Mouse (Mus musculus) c-Kit-positive CD71-negative TER-119-negative erythroid progenitor cells, embryonic 14.5 days (primary cell): ENCODE results near the gene Itpk1.
A peak's percentile ranks its signal among the peaks of the same experiment; 100 is the strongest.

Experiments
- DNase-seq: peaks from one replicate; pipeline ENCODE4 v3.0.0-alpha.2; 2013; ENCODE audit warnings: low read depth

The Itpk1 gene

DNA sequence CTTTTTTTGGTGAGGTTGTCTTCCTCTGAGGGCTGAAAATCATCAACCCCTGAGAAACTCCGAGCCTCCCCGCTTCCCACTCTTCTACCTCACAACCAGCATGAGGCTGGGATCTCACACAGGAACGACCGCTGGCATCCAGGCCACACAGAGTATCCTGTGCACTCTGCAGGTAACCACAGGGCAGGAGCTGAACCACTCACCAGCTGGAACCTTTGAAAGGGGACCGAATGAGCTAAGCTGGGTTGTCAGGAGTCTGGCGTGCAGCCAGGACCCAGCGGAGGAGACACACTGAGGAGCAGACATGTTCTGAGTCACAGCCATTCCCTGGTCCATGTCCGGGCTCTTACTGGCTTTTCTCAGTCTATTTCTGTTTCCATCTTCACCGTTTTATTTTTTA, 111.0 kb downstream of the Itpk1 start:
- no peak for DNase-seq

DNA sequence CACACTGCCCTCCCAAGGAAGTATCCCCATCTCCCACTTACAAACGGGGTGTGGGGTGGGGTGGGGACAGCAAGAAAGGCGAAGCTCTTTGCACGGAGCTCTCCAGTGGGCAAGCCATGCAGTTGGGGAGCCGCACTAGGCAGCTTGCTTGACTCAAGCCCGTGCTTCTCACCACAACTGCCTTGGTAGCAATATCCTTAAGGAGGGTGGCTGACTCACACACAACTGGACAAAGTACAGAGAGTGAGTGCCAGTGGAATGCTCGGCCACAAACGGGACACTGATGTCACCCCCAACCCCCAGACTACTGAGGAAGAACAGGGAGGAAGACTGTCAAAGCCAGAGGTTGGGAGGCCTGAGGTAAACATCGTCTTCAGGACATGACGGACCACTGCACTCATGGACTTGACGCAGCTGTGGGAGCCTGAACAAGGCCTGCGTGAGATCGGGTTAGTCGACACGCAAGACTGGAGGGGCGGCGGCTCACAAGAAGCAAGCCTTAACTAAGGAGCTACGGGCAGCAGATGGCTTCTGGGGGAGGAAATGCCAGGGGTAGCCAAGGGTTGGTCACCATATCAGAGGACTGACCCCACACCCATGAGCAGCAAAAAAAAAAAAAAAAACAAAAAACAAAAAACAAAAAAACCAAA, 113.9 kb downstream of the Itpk1 start:
- DNase-seq: no peak

DNA sequence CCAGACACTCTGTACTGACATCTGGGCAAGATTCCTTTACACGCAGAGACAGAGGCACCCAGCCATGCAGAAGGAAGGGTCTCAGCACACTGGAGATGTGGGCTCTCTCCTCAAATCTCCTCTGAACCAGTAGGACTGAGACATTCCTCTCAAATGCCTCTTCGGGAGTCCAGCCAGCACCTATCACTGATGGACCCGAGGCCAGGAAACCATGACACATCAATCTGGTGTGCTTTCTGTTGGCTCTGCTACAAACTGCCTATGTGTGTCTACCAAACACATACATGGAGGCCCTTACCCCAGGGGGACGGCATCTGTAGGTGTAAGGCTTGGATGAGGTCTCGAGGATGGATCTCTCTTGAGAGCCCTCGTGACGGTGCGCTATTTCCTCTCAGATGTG, 117.6 kb downstream of the Itpk1 start:
- DNase-seq: no peak

DNA sequence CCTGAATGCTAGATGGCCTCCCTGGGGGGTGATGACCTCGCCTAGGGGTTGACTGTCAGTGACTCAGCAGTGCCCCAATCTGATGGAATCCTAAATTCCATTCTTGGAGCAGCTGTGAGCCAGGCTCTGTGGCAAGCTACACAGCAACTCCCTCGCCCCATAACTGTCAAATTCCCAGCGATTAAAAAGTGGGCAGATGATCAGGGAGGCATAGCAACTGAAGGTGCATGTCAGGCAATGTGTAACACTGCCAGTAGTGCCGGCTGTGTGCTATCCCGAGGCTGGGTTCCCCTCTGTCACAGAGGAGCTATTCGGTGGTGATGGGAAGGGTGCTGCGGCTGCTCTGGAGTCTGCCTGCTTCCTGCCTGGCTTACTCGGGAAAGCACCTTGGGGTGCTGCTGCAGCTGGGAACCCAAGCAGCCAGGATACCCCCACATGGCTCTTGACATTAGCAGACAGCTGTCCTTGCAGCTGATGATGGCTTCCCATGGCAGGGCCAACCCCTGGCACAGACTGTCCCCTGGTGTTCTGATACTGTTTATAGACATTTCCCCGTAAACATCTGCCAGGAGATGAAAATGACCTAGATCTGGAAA, 118.3 kb downstream of the Itpk1 start:
- DNase-seq: no peak

DNA sequence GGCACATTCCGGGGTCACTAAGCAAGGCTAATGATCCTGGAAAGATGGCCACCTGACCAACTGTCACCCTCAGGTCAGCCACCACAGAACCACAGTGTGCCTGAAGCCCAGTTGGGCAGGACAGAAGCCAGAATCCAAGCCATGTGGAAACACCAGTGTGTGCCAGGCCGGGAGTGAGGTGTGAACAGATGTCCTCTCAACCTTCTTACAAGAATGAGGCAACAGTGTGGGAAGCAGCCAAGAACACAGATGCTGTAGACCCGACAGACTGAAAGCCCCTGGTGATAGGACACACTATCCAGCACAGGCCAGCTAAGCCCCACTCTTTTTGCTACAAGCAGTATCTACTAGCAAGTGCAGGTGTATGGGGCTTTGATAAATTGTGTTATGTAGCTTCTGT, 119.3 kb downstream of the Itpk1 start:
- DNase-seq: no peak

DNA sequence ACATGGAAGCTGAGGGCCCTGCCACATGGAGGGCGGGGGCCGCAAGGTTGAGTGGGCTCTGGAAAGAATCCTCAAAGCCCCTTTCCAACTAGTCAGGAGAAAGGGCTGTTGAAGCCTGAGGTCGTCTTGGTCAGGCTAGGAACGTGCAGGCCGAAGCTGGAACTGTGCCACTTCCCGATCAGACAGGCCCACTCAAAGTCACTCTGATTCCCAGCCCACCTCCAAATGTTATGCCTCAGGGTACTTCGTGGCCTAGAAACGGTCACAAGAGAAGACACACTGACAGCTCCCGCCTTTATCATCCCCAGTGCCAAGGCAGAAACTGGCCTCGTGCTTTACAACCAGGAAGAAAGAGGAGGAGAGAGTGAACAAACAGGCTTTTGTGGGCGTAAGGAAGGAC, 122.3 kb downstream of the Itpk1 start:
- no peak for DNase-seq

DNA sequence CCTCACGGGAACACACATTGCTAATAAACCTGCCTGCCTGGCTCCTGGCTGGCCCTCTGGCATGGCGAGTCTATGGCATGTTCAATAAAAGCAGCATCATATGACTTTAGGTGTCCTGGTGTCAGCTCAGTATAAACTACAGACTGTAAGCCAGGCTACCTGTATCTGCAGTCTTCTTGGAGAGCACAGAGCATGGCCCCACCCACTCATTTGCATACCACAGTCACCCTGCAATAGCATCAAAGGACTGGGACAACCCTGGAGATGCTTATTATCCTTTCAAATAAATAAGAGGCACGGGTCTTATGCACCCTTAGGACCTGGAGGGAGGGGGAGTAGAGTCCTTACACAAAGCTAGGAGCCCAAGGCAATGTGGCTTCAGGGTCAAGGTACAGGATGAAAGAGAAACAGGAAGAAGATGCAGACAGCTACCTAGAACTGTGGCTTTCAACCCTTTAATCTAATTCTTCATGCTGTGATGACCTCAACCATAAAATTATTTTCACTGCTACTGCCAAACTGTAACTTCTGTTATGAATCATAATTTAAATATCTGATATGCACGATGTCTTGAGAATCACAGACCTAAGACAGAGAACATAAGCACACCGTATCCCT, 123.0 kb downstream of the Itpk1 start:
- no peak for DNase-seq

DNA sequence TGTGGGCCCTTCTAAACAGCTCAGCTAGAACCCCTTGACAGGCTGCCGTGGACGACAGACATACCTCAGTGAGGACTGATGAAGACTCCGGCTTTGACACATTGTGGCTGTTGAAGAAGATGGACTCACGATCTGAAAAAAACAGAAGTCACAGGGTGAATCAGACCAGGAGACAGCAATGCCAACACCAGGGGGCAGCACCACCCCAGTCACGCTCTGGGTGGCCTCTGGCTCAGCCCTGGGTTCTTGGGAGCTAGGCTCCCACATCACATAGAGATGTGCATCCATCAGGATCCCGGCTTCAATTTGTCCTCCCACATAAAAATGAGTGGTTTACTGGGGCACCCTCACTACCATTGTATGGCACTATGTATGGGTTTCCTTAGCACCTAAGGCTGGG, 125.7 kb downstream of the Itpk1 start:
- peak; percentile 54 for DNase-seq

DNA sequence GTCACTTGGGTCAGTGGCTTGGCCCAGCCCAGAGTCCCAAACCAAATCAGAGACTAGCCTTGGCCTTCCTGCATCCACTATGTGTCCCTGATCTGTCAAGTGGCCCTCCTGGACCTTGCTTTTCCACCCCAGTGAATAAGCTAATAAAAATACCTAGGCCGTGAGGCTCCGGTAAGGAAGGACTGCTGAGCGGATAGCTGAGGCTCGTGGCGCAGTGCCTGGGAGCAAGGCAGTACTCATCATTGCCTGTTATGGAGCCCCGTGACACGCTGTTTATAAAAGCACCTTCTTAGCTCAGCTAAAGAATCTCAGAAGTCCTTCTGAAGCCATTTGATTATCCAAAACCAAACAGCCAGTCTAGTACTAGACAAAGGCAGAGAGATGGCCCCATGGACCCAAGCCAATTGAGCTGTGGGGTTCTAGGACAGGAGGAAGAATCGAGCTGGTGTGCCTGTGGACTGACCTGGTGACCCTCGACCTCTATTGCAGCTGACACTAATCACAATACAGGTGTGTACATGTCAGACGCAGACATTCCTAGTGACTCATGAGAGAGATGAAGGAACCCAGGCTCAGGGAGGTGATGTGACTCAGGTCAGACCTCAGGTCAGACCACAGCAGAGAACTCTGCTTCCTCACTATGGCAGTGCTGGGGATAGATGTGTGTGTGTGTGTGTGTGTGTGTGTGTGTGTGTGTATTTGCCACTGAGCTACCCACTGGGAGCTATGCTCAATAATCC, 127.9 kb downstream of the Itpk1 start:
- DNase-seq: no peak

DNA sequence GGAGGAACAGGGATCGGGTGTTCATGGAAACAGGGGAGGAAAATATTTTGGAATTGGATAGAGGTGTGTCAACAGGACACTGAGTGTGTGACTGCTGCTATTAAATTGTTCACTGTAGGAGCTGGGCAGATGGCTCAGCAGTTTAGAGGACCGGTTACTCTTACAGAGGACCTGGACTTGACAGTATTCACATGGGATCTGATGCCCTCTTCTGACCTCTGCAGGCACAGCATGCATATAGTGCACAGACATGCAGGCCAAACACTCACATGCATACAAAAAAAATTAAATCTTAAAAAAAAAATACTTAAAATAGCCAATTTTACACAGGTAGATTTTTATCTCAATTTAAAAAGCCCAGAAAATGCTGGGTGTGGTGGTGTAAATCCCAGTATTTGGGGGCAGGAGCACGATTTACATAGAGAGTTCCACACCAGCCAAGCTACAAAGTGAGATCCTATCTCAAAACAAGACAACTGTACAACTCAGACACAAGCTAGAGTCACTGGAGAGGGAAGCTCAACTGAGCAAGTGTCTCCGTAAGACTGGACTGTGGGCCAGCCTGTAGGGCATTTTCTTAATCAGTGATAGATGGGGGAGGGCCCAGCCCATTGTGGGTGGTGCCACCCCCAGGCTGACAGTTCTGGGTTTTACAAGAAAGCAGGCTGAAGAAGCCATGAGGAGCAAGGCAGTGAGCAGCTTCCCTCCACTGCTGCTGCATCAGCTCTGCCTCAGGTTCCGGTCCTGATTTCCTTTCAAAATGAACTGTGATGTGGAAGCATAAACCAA, 129.0 kb downstream of the Itpk1 start:
- DNase-seq: no peak

DNA sequence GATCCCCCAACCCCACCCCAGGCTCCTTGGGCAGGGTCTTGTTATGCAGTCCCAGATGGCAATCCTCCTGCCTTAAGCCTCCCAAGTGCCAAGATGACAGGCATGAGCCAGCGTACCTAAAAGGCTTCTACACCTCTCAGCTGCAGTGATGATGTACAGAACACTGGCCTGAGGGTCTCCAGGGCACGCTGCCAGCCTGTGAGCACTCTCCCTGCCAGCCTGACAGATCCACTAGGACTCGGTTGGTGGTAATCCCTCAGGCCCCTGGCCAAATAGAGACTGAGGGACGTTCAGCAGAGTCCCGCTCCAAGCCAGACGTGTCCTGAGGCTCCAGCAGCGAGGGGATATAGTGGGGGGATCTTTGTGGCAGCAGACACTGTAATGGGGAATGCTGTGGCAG, 131.7 kb downstream of the Itpk1 start:
- DNase-seq: no peak

DNA sequence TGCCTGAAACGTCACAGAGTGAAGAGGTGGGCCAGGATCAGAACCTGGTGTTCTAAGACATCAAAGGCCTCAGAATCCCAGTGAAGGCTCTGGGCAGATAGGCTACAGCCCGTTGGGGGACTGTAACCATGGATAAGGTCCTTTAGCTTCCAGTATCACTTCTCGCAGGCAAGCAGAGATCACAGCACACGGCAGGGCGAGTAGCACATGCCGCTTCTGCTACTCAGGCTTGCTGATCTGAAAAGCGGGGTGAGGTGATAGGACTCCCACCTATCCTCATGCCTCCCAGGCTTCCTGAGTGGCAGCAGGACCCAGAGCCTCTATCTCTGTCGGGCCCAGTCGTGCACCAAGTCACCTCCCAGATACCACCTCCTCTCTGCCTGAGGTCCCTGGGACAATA, 133.1 kb downstream of the Itpk1 start:
- no peak for DNase-seq

DNA sequence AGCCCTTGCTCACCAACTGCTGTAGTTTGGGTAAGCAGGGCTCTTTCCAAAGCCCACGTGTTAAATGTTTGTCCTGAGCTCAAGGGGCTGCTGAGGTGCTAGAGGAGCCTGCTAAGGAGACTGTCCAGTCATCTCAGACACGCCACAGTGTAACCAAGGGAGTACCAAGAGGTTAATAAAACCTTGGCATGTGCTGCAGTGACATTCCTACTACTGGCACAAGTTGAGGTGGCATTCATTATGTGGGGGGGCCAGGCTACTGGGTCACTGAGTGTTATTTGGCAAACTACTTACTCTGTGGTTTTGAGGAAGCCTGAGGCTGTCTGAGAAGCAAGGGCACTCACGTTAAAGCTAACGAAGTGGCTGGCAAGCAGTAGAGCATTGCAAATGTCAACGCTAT, 134.0 kb downstream of the Itpk1 start:
- no peak for DNase-seq

DNA sequence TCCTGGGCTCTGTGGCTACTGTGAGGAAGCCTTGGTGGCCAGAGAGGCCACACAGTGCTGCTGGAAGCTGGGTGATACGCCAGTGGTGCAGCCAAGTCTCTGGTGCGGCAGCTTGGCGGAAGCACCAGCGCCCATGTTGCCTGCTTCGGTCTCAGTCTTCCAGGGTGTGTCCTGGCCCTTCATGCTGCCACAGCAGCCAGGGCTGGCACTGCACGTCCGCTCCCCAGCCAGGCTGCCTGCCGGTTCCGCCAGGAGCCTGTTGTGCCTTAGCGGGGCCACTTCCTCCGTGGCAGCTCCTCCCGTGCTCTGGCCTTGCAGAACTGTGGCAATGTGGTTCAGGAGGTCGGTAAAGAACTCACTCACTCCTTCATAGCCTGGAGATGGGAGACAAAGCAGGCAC, 134.6 kb downstream of the Itpk1 start:
- no peak for DNase-seq

DNA sequence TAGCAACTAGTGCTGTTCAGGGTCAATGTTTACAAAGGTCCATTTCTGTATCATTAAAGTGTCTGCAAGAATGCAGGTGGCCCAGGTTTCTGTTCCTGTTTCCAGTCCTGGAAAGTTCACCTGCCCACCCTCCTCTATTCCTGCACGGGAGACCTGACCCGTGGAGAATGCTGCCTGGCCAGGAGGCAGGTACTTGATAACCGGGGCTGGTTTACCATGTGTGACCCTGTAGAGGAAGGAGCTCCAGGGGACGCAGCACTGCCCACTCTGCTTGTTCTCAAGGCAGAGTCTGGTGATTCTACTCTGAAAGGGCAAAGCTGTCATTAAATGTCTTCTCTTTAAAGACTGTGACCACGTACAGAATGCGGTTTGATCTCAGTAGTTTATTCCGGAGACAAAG, 136.5 kb downstream of the Itpk1 start:
- DNase-seq: no peak

DNA sequence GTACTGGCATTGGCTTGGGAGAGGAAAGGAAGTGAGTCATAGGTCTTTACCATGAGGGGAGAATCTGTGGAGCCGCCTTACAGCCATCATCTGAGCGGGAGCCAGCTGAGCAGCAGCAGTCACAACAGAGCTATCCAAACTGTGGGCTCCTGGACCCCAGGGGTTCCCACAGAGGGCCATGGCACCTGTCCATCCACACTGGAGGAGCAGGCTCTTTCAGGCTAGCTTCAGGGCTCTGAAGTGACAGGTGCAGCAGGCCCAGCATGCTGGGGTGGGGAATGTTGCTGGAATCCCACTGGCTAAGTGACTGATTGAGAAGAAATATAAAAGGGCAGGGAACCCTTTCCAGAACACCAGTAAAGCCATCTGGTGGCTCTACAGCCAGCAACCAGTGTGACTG, 137.8 kb downstream of the Itpk1 start:
- no peak for DNase-seq

DNA sequence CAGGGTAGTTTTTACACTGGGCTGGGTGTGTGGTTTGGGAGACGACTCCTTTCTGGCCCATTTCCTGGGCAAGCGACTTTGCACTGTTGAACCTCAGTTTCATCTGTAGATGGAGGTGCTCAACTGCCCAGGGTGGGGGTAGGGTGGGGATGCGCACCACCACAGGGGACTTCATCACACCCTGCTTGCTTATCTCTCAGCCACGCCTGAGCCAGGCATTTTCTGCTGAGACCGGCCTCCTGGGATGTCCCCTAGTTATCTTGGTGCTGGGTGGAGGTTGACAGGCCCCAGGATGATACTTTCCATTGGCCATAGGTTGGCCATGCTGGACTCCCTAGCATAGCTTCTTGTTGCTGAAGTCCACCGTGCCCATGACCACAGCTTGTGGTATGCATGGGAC, 139.6 kb downstream of the Itpk1 start:
- DNase-seq: no peak

DNA sequence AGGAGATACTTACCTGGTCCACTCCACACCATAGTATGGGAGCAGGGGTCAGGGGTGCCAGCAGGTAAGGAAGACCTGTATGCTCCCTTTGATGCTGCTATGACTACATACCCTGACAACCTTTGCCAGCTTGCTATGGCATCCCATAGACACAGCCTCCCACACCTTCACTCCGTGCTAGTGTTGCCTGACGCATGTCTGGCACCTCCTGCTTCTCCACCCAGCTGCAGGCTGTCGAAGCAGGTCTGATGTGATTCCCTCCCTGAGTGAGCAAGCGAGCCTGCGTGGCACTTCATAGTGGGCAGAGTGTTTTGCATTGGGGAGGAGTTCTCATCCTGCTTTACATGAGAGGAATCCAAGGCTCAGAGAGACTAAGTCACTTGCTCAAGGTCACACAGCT, 147.4 kb downstream of the Itpk1 start:
- no peak for DNase-seq

DNA sequence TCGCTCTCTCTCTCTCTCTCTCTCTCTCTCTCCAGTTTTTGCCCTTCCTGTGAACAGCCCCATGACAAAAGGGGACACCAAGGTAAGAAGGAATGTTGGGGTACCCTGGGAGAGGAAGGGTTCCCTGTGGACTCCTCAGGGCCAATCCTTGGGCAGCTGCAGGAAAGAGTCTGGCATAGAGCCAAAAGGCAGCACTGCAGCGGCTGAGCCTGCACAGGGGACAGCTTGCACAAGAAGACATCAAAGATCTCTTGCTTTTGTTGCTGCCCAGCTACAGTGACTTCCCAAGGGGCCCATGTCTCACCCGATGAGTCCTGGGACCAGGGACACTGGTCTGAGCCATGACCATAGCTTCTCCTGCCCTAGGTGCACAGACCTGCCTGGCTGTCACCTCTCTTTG, 148.9 kb downstream of the Itpk1 start:
- no peak for DNase-seq

DNA sequence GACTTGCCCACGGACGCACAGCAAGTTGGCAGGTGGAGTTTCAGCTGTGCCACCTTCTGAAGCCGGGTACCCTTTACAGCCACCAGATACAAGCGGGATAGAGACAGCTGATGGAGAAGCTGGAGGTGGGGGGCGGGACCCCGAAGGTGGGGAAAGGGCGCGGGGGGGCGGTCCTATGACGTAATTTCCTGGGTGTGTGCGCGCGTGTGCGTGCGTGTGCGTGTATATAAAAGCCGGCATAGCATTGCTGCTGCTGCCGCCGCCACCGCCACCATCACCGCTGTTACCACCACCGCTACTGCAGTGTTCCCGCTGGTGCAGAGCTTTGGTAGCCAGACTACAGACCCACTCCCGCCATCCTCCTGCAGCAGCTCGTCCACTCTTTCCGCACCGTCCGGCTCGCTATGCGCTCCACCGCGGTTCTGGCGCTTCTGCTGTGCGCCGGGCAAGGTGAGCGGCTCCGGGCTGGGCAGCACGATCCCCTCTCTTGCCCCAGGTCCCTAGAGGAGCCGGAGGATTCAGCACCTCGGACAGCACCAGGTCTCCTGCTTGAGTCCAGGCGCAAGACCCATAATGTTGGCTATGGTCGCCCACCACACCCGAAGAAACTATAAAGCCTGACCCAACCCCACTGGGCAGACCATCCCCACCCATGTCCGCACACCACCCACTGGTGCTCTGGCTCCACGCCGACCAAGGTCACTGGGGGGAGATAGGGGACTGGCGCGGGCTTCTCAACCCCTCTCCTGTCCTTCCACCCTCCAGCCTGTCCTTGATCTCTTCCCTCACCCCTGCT, 149.8 kb downstream of the Itpk1 start, which contains the start of gene Chga:
Chga (plus strand) TSS at position 249 of the 796 bp plus-strand sequence.
- peak; percentile 84 for DNase-seq

DNA sequence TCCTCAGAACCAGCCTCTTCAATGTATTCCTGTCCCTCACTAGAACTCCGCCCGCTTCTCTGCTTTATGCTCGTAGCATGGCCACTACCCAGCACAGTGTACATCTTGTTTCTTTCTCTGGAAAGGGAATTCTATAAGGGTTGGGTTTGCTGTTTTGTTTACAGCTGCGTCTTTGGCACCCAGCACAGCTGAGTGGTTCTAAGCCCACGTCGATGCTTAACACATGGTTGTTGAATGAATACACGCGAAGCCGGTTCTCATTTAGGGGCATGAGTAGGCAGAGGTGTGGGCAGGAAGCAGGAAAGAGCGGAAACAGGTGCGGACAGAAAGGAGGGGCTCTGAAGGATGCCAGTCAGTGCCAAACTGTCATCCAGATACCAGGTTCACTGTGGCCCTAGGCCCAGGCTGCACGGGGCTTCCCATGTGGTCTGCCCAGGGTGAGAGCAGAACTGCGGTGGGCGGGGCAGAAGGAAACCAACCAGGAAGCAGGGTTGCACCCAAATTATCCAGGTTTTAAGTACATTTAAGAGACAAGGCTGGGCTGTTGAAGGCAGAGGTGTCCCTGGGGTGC, 150.9 kb downstream of the Itpk1 start:
- DNase-seq: no peak
